Mouse (Mus musculus) adrenal gland (tissue): ENCODE results near the gene Fate1.
"Not testable (repeated sequence)": the region's sequence is repeated elsewhere in the genome, so short reads cannot be mapped to it uniquely, and the experiment has no call there.

Experiments
- intact Hi-C: fragments of 180-260 bp; cut with DNase I; formaldehyde crosslinking; loops from one replicate; pipeline ENCODE4 v1.15.1; 2025
- long read RNA-seq, 2 experiments: library from polyadenylated mRNA; unstranded; transcript quantifications; one replicate each; pipeline ENCODE4 v2.0.0; 2020; ENCODE audit warnings: borderline replicate concordance in 1 of 2; ENCODE audit not compliant: insufficient replicate concordance in 1 of 2

Gene Fate1
- long read RNA-seq, experiment 1: 0 reads
- long read RNA-seq, experiment 2: 0 reads

DNA sequence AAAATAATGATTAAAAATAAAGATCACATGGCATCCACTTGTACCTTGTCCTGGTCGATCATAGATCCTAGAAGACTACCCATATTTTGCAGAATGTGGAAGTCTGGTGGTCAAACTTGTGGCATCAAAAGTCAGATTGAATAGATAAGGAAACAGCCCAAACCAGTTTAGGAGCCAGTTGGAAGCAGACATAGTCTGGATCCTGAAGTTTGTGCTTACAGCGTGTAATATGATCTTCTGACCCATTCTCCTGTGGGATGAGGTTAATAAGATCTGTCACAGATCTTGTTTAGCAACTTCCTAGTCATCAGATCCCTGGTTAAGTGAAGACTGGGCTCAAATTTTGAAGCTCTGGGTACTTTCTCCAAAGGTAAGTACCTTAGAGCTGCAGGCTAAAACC lies at the start of gene Fate1:
TSS of gene Fate1 (plus strand) at position 301 of the 400 bp plus-strand sequence.
- intact Hi-C loops: no loop called here

DNA sequence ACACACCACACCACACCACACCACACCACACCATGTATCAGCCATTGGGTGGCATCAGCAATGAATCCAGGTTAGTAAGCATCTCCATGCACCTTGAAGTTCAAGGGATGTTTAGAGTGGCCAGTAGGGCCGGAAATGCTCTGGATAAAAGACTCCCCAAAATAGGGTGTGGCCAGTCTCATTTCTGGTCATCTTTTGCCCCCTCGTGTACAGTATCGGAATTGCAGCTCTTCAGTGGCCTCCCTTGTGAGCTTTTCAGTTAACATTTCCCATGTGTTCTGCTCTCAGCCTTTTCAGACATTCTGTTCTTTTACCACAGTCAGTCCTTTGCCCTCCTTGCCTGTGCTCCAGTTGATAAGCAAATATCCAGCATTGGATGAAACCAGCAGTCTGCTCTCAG lies 26.2 kb upstream of the Fate1 start:
- intact Hi-C loops: loop anchor here (5.0 kb wide), 2 partner anchors 149 to 299 kb away; no protein-coding TSS in a partner anchor

- intact Hi-C loops: no loop called here
Measured at GRCm38 (mm10) chrX:71958366-71958765, 14.4 kb upstream of the Fate1 start.

DNA sequence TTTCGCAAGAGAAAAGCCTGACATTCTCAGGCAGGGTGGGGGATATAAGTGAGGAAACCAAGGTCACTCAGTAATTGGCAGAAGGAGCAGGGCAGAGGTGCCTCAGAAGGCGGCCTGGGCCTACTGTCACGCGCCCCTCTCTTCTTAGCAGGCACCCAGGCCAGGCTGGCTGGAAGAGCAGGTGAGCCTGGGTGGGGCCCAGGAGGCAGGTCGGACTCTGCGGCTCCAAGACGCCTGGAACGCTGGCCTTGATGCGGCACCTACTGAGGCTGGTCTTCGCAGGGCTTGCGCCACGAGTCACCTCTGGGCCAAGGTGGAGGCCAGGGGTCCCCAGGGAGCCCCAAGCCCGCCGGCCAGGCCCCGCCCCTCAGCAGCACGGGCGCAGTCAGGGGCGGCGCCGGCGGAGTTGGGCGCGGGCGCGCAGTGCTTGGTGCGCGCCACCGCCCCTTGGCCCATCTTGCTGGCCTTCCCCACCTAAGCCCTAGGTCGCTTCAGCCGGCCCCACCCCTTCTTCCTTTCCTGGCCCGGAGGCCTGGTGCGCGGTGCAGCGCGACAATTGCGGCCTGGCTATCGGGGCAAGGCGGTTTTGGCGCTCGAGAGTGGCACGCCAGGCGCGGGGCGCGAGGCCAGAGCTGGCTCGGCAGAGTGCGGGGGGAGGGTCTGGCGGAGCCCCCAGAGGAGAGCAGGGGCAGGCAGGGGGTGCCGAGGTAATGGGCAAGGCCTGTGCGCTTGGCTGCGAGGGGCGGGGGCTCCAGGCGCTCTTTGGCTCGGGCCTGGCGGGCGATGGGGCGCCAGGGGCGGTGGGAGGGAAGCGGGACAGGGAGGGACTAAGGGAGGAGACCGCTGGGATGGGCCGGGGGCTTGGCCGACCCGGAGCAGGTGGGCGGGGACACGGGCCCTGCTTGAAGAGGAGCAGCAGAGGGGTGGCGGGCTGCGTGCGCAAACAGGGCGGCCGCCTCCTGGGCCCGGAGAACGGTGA lies 10.4 kb upstream of the Fate1 start, which contains the start of gene Prrg3:
TSS of gene Prrg3 (plus strand) at position 552 of the 979 bp plus-strand sequence.
- intact Hi-C loops: no loop called here

GRCm38 (mm10) chrX:71963275-71963912 lies 9.4 kb upstream of the Fate1 start:
- intact Hi-C loops: no loop called here

GRCm38 (mm10) chrX:71968216-71968615 lies 4.6 kb upstream of the Fate1 start:
- intact Hi-C loops: no loop called here

DNA sequence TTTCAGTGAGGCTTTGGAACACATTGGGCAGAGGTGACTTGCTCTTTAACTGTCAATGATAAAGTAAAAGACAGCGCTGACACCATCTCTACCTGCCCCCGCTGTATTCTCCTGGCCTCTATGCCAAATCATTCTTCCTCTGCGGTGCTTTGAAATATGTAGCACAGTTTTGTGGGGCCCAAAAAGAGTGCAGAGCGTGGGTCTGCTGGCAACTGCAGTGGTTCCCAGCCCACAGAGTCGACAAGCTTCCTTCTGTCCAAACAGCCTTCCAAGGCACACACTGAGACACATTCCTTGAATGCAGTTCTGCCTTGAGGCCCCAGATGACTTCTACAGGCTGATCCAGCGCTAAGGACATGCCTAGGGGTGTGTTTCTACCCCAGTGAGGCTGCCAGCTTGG lies 4.0 kb upstream of the Fate1 start:
- intact Hi-C loops: no loop called here

- intact Hi-C loops: no loop called here
Measured at GRCm38 (mm10) chrX:71971325-71971724, 1.5 kb upstream of the Fate1 start.

GRCm38 (mm10) chrX:71977681-71978080 lies 4.9 kb downstream of the Fate1 start:
- intact Hi-C loops: not testable (repeated sequence)

DNA sequence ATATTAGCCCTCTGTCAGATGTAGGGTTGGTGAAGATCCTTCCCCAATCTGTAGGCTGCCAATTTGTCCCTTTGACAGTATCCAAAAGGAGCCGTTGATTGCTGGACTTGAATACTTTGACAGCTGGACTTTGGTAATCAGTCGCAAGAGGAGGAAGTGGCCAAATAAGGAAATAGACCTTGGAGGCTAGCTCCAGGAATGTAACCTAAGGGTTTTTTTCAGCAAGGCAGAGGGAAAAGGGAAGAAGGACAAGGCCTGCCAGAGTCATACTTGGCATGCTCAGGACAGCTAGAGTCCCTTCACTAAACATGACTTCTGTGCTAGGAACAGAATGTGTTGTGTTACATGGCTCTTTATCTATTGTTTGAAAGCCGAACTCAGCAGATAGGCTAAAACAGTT lies 7.7 kb downstream of the Fate1 start:
- intact Hi-C loops: no loop called here

DNA sequence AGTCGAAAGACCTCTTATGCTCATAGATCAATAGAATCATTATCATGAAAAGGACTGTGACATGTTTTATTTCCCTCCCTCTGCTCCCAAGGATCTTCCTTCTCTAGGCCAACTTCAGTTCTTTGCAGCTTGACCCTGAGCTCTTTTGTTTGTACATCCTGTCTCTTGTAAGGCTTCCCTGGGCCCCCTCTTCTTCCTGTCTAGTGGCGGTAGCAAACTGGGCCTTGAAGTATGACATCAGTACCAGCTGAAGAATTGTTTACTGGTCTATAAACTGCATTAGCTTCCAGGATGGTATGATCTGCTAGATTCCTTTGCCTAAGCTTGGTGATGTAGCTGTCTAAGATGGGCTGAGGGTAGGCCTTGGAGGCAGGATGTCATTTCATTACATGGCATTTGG lies 8.5 kb downstream of the Fate1 start:
- intact Hi-C loops: no loop called here

DNA sequence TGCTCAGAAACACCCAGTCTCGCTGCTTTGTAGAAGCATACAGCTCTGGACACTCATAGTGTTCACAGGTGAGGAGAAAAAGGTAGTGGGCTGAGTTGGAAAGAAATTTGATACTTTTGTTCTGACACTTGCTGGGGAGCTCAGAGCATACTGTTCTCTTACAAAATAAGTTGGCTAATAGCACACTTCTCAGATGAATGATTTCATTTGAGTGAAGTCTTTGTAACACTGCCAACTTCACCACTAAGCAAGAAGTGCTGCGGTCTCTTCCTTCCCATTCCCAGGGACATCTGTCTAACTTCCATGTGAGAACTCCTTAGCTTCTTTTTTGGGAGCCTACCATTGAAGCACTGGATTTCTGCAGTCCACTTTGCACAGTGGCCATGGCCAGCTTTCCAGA lies 10.4 kb downstream of the Fate1 start:
- intact Hi-C loops: no loop called here

GRCm38 (mm10) chrX:71983775-71984174 lies 11.0 kb downstream of the Fate1 start:
- intact Hi-C loops: no loop called here

- intact Hi-C loops: no loop called here
Measured at GRCm38 (mm10) chrX:71991549-71991948, 18.8 kb downstream of the Fate1 start, which contains the start of gene Cnga2. TSS of gene Cnga2 (plus strand) at chrX:71991849.

GRCm38 (mm10) chrX:71995972-71996371 lies 23.2 kb downstream of the Fate1 start:
- intact Hi-C loops: no loop called here

GRCm38 (mm10) chrX:72009930-72010329 lies 37.1 kb downstream of the Fate1 start:
- intact Hi-C loops: loop anchor here (5.0 to 10.0 kb wide), 2 partner anchors 632 to 815 kb away; partner anchors contain the start of gene Gabrq

DNA sequence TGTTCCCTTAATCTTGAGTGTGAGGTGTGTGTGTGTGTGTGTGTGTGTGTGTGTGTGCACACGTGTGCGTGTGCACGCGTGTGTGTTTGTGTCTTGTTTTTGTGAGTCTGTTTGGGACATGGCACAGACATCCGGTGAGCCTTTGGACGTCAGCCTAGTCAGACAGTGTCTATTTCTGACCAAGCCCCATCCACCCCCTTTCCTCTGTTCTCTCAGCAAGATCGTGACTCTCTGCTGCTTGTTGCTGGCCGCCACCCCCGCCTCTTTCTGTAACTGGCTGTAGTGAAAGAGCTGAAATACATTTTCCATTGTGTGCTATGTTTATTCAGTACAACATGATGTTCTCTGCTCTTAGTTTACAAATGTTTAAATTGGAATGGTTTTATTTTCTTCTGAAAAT lies 39.5 kb downstream of the Fate1 start:
- intact Hi-C loops: loop anchor here (5.0 to 10.0 kb wide), 2 partner anchors 630 to 813 kb away; partner anchors contain the start of gene Gabrq

DNA sequence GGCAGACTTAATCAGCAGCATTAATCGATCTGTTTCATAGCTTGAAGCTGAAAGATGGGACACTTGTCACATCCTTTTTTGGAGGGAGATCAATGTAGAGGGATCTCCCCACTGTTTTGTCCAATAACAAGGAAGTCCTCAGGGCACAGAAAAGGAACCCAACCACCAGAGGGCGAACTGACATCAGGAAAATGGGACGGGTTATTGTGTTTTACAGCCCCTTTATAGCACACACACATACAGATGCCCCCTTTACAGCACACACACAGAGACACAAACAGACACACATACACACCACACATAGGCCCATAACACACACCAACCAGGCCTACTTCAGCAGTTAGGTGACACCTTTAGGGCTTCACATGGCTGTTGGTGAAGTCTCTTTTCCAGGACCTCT lies 40.0 kb downstream of the Fate1 start:
- intact Hi-C loops: loop anchor here (5.0 to 10.0 kb wide), 2 partner anchors 629 to 812 kb away; partner anchors contain the start of gene Gabrq

DNA sequence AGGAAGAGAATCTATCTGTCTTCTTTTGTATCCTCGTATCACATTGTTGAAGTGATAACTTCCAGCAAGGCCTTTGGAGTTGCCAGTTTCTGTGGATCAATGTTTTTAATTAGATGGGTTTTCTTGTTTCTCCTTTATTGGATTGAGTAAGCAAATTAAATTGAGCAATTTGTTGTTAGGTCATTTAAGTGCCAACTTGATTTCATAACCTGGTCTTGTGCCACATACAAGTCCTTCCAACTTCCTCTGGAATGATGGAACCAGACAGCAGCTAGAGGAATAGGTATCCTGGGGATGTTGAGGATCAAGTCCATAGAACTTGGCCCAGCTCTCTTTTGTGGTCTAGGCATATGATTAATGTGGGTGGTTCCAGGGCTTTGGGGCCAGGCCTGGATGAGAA lies 49.5 kb downstream of the Fate1 start:
- intact Hi-C loops: no loop called here

DNA sequence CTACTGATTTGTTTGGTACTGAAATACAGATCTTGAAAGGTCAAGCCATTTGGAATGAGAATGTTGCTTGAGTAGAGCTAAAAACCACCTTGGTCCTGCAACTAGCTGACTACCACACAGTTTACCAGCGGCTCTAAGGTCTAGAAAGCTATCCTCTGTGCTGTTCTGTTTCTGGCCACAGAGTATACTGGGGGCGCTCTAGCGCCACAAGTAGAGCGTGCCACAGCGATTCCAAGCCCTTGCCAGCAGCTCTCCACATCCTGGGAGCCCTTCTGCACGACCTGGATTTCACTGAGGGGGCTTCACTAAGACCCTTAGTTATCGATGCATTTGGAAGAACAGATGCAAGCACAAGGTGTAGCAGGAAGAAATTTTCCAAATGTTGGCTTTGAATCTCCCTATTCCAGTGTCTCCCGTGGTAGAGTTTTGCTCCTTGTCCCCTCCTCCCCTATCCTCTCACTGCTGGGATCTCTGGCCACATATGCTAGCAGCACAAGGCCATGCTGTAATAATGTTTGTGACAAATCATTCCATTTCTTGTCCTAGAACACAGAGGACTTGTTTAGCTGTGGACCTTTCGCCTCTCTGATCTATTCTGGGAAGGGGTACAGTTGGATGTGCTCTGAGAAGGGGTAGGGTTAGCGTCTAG lies 50.1 kb downstream of the Fate1 start:
- intact Hi-C loops: no loop called here

GRCm38 (mm10) chrX:72023542-72023941 lies 50.8 kb downstream of the Fate1 start:
- intact Hi-C loops: no loop called here
